Mouse (Mus musculus): ENCODE data around the gene Rarres1.

Gene Rarres1

GRCm38 (mm10) chr3:67492086-67492869, 23.0 kb downstream of the Rarres1 start:
- DNase-seq (ENCODE audit: low spot score) = no peak

- DNase-seq (ENCODE audit: low spot score) = no peak
Measured at GRCm38 (mm10) chr3:67490156-67490555, 25.2 kb downstream of the Rarres1 start.

- no peak for DNase-seq (ENCODE audit: low spot score)
Measured at GRCm38 (mm10) chr3:67485233-67485632, 30.1 kb downstream of the Rarres1 start.

GRCm38 (mm10) chr3:67482400-67482799, 32.9 kb downstream of the Rarres1 start:
- no peak for DNase-seq (ENCODE audit: low spot score)

GRCm38 (mm10) chr3:67479806-67480205, 35.5 kb downstream of the Rarres1 start:
- DNase-seq (ENCODE audit: low spot score) = no peak

- no peak for DNase-seq (ENCODE audit: low spot score)
Measured at GRCm38 (mm10) chr3:67473438-67473837, 41.9 kb downstream of the Rarres1 start.

GRCm38 (mm10) chr3:67471408-67472127, 43.8 kb downstream of the Rarres1 start:
- no peak for DNase-seq (ENCODE audit: low spot score)

- DNase-seq (ENCODE audit: low spot score) = no peak
Measured at GRCm38 (mm10) chr3:67467281-67467680, 48.0 kb downstream of the Rarres1 start.

- DNase-seq (ENCODE audit: low spot score) = no peak
Measured at GRCm38 (mm10) chr3:67466576-67466975, 48.7 kb downstream of the Rarres1 start.

GRCm38 (mm10) chr3:67463450-67464372, 51.6 kb downstream of the Rarres1 start, which contains the start of gene Lxn:
Gene Lxn (minus strand): TSS chr3:67463926.
- peak; percentile 77 for DNase-seq (ENCODE audit: low spot score)

- no peak for DNase-seq (ENCODE audit: low spot score)
Measured at GRCm38 (mm10) chr3:67463001-67463400, 52.3 kb downstream of the Rarres1 start.

- DNase-seq (ENCODE audit: low spot score) = no peak
Measured at GRCm38 (mm10) chr3:67462578-67462977, 52.7 kb downstream of the Rarres1 start.

GRCm38 (mm10) chr3:67462015-67462414, 53.3 kb downstream of the Rarres1 start:
- DNase-seq (ENCODE audit: low spot score) = no peak

GRCm38 (mm10) chr3:67459881-67460280, 55.4 kb downstream of the Rarres1 start:
- DNase-seq (ENCODE audit: low spot score) = no peak

- DNase-seq (ENCODE audit: low spot score) = no peak
Measured at GRCm38 (mm10) chr3:67450601-67451210, 64.6 kb downstream of the Rarres1 start.

GRCm38 (mm10) chr3:67449660-67450059, 65.7 kb downstream of the Rarres1 start:
- DNase-seq (ENCODE audit: low spot score) = no peak

- no peak for DNase-seq (ENCODE audit: low spot score)
Measured at GRCm38 (mm10) chr3:67447143-67447542, 68.2 kb downstream of the Rarres1 start.

GRCm38 (mm10) chr3:67434011-67434410, 81.3 kb downstream of the Rarres1 start:
- DNase-seq (ENCODE audit: low spot score) = no peak

GRCm38 (mm10) chr3:67429999-67430380, 85.3 kb downstream of the Rarres1 start, which contains the start of gene Gfm1:
Gene Gfm1 (plus strand): TSS chr3:67430096.
- peak; percentile 85 for DNase-seq (ENCODE audit: low spot score)

- no peak for DNase-seq (ENCODE audit: low spot score)
Measured at GRCm38 (mm10) chr3:67429338-67429998, 85.9 kb downstream of the Rarres1 start.

Measured in ovary, postnatal 36 days (tissue).